Mouse (Mus musculus) urinary bladder, adult 2 months (tissue): Measurements from ENCODE around the gene Twf2. TPM values are rescaled to one million over a fixed set of nuclear protein-coding genes. Genes with fewer than 3 reads are reported as not detected.
"Not testable (repeated sequence)": the region's sequence is repeated elsewhere in the genome, so short reads cannot be mapped to it uniquely, and the experiment has no call there.

Experiments used
- DNase-seq: peaks from one replicate; pipeline ENCODE4 v3.0.0; 2022; ENCODE audit warnings: low spot score
- polyA plus RNA-seq: library from polyadenylated mRNA; depleted of rRNA; stranded (reverse); fragments of >200 nt; gene quantifications from 2 replicates; pipeline ENCODE4 v1.2.3, GENCODE M21; 2012; rRNA removed

The Twf2 gene
- polyA plus RNA-seq, result 33.1 and 35.7 TPM in 2 replicates

- peak; percentile 89 for DNase-seq
Measured at GRCm38 (mm10) chr9:106202819-106203636, at the start of gene Twf2. Twf2 (plus strand) TSS chr9:106203108.

- DNase-seq, result no peak
Measured at GRCm38 (mm10) chr9:106154106-106154505, 48.8 kb upstream of the Twf2 start.

- DNase-seq, result no peak
Measured at GRCm38 (mm10) chr9:106156419-106156818, 46.5 kb upstream of the Twf2 start.

- DNase-seq, result no peak
Measured at GRCm38 (mm10) chr9:106156921-106157622, 45.8 kb upstream of the Twf2 start.

DNA sequence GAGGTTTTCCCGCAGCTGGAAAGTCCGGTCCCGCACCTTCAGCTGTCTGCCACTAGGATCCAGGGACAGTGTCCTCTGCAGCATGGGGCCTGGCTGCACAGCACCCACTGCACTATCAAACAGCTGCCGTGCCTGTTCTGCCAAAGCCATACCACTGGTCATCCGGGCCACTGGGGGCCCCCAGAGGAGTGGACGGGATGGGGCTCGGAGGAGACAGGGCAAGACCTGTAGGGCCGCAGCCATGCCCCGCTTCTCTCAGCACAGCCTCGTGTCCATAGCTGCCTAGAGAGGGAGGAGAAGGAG is 45.3 kb upstream of the Twf2 start:
- no peak for DNase-seq

DNA sequence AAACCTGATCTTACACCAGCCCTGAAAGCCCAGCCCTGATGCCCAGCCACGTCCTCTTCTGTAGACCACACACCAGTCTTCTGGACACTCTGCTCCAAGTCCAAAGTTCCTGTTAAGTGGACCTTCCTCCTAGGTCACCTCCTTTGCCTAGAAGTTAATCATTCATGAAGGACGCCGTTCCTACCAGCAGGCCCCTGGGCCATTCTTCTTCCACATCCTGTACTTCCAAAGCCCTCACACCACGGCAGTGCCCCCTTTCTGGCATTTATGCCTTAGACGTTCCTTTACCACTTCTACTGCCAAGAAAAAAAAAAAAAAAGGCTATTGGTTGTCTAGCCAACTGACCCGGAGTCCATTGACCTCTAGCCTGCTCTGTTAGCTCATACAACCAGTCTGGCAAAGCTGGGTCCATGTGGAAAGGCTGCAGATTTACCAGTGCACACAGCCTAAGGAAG is 44.8 kb upstream of the Twf2 start, which contains the start of gene Glyctk:
Gene Glyctk, minus strand, starts transcription at position 102 of the 455 bp plus-strand sequence.
- DNase-seq, result no peak

DNA sequence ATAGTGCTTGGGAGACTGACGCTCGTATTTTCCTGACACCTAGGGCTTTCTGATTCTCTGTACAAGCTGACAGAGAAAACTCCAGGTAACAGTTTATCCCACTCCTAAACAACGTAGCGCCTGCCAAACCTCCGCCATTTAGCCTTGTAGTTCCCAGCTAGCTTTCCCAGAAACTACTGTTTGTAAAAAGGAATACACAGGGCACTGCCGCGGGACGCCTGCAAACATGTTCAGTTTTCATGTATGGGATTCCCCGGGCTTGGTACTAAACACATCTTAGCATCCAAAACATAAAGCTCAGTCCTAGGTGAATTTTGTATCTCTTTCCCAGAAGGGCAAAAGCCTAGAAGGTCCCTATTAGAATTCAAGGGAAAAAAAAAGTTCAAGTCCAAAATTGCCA is 43.7 kb upstream of the Twf2 start:
- DNase-seq, result no peak

DNA sequence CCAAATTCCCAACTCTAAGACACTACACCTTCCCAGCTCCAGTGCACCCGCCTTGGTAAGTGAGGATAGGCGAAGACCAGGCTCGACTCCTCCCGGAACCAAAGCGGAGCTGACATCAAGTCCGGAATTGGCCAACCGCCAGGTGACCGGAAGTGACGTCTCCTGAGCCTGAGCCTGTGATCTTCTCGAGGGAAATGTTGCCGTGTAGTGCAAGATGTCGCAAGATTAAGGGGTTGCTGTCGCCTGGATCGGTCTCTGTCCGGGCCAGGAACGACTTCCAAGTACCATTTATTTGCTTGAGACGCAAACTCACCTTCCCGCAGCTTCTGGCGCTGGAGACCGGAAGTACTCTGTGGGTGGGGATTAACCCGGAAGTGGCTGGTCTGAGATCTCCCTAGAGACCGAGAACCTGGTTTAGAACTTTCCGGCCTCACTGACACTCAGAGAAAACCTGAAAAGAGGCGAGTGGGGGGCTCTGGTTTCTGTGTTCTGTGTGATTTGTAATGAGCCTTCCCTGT is 43.1 kb upstream of the Twf2 start:
- DNase-seq, result peak; percentile 97

GRCm38 (mm10) chr9:106160426-106160825 is 42.5 kb upstream of the Twf2 start:
- no peak for DNase-seq

GRCm38 (mm10) chr9:106166709-106167108 is 36.2 kb upstream of the Twf2 start:
- DNase-seq, result no peak

DNA sequence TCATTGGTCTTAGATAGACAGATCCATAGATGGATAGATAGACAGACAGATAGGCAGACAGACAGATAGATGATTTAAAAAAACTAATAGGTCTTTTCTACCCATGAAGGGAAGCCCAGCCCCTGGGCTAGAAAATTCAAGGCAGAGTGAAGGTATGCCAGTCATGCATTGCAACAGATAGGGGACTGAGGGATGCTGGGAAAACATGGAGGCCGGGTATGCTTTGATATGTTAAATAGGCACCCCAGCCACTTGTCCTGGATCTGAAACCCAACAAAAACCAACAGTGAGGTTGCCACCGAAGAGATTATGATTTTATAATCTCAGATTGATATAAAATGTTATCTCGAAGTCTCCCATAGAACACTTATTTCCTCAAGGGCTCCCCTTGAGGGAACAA is 35.7 kb upstream of the Twf2 start:
- no peak for DNase-seq

DNA sequence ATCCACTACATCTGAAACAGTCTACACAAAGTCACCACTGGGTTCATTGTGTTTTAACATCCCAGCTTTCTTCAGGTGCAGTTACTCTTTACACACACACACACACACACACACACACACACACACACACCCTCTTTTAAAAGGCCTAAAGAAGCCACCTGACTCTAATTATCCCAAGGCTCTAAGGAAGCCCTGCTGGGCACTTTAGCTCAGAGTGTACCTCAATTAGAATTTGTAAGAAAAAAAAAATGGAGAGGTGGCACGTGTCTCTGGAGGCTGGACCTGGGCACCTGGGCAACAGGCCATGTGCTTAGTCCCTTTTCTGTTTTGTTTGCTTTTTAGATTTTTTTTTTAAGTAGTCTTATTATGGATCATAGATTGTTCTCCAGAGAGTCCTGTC is 35.2 kb upstream of the Twf2 start:
- no peak for DNase-seq

DNA sequence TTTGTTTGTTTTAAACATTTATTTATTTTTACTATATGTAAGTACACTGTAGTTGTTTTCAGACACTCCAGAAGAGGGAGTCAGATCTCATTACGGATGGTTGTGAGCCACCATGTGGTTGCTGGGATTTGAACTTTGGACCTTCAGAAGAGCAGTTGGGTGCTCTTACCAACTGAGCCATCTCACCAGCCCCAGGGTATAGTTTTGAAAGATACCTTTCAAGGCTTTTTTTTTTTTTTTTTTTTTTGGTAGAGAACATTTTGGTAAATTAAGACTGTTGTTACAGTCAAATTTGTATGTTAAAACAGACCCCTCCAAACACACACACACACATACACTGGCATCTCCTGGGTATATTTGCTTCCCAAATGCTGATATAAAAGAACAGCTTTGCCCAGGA is 33.9 kb upstream of the Twf2 start:
- DNase-seq, result not testable (repeated sequence)

GRCm38 (mm10) chr9:106169917-106170316 is 33.0 kb upstream of the Twf2 start:
- no peak for DNase-seq

- DNase-seq, result peak; percentile 85
Measured at GRCm38 (mm10) chr9:106170556-106171345, 32.2 kb upstream of the Twf2 start, which contains the start of gene Wdr82. Wdr82 (plus strand) TSS chr9:106170928.

DNA sequence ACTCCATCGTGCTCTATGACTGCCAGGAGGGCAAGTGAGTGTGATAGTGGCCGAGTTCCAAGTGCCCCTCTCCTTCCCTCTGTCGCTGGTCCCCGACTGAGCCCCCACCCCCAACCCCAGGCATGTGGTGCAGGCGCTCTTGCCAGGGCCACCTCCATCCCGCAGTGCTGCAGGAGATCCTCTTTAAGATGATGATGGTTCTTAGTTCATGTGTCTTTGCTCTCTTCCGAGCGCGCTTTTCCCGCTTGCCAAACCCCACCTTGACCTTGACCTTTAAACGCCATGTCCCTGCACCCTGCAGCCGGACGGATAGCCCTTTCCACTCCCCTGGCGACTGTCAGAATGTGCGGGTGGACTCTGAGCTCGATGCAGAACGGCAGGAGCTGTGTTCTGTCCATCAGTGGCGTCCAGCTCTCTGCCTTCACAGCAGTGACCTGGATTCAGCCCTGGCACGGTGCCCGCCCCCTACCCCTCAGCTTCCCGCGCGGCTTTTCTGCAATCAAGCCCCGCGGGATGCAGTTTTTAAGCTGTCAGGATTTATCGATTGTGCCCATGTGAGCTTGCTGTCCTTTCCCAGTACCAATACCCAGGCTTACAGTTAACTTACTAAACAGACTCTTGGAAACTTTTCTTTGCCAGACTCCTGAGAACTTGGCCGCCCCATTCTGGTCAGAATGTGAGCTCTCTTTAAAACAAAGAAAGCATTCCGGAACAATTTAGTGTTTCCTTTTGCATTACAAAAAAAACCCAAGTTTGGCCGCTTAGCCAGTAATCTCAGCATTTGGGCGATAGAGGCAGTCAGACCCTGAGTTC is 31.4 kb upstream of the Twf2 start:
- peak; percentile 57 for DNase-seq

DNA sequence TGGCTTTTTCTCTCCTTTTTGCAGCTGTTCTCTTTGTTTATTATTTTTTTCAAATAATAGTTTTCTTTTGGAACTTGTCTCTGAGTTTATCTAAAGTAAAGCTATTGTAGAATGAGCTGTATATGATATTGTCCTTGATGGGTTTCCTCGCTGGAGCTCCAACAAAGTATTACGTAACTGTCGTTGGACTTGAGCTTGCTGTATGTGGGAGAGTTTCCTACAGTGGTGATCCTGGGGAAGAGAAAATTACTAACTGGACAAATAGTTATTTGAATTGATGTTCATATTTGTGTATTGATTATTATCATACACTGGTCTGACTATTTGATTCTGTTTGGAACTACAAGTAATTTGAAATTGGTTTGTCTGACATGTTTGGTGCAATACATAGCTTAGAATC is 30.4 kb upstream of the Twf2 start:
- DNase-seq, result no peak

GRCm38 (mm10) chr9:106173363-106173762 is 29.5 kb upstream of the Twf2 start:
- DNase-seq, result no peak

DNA sequence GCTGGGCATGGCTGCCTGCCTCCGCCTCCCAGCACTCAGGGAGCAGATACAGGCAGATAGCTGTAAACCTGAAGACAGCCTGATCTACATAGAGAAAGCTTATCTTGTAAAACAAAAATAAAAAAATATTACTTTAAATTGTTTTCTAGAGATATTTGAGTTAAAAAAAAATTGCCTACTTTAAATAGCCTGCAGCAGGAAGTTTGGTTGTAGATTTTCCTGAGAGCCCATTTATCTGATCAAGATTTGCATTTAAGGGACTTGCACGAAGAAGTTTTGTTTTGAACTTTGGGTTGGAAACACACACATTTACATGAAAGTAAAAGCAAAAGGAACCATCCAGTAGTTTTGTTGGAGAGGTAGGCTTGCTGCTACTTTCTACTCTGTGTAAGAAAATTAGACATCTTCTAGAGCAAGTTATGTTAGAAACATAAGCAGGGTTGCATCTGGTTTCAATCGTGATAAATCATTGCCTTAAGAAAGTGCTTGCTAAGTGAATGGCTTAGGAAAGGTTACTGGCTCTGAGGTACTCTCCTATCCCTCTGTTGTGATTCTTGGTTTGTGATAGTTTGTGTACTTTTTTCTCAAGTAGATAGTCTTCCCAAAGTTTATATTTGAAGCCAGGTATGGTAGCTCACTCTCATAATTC is 27.2 kb upstream of the Twf2 start:
- no peak for DNase-seq

- DNase-seq, result no peak
Measured at GRCm38 (mm10) chr9:106176769-106177168, 26.1 kb upstream of the Twf2 start.

DNA sequence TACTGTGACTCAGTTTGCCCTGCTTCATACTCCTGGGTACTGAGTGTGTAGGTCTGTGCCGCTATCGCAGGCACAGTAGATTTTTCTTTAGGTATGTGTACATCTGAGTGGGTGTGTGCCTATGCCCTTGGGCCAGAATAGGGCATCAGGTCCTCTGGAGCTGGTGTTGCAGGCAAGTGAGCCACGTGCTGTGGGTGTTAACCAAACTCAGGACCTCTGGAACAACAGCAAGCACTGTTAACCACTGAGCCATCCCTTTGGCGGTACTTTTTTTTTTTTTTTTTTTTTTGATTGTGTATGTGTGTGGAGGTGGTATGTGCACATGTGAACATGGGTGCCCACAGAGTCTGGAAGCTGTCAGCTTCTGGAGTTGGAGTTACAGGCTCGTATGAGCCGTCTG is 25.1 kb upstream of the Twf2 start:
- DNase-seq, result no peak
